In the genomic region with DNA sequence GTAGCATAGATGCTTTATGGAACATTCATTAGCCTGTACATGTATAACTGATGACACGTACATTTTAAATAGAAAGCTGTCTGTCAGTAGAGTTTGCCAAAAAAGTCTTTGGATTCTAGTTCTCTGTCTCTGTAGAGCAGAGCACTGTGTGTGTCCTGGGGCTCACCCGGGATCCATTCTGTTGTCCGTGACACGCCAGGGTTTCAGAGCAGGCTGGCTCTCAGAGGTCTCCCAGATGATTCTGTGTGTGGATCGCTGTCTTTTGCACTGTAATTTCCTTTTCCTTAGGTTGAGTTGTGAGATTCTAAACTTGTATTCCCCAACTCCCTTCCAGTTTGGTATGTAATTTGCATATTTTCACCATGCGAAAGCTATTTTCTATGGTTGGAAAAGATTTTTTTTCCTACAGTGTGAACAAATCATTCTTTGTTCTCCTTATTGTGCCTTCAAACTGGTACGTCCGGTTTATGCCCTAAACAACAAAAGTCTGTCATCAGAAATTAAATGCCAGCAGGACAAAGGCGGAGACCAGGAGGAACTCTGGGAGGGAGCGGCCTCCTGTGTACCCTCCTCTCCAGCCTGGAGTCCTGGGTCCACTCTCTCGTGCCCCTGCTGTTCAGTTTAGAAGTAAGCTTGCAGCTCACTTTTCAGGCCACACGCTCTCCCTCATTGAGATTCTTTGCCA, we compare ENCODE assay signal across 9 mouse cellular contexts. TPM values are rescaled to one million over a fixed set of nuclear protein-coding genes. Genes with fewer than 3 reads are reported as not detected.
DNase-seq lines count a peak whose midpoint lies in the region; ATAC-seq lines count a peak whose summit lies in the region.
"Had no signal": no experiment of that assay in that cellular context is flagged by ENCODE, and none has a peak within 500 bp of the region (broad histone marks: within the 10 kb centered on the region; RNA-seq: fewer than 3 reads in every experiment).

No protein-coding gene starts in this region.

- 65% methylated on average over 12 of the region's 12 CpGs for WGBS in kidney, embryonic 14.5 days
- WGBS in midbrain, embryonic 13.5 days: 40% methylated on average over 12 of the region's 12 CpGs

- H3K9ac ChIP-seq in kidney, embryonic 14.5 days (ENCODE audit: low read depth, low read length): 0 out of 2 replicates have a peak overlapping the region, but pooled peaks have one; percentile 28
- H3K9ac ChIP-seq in midbrain, embryonic 13.5 days (replicated peaks): no peak overlapping the region
- H3K9ac ChIP-seq: heart, embryonic 15.5 days had no signal

- H3K4me1 ChIP-seq in kidney, embryonic 14.5 days (ENCODE audit: control insufficient read depth, insufficient read depth, low read length): no peaks in the 10 kb centered on the region
- H3K4me1 ChIP-seq in midbrain, embryonic 13.5 days (replicated peaks): peaks cover 14% of the 10 kb centered on the region
- H3K4me1 ChIP-seq: heart, embryonic 15.5 days had no signal

- no peaks in the 10 kb centered on the region for H3K36me3 ChIP-seq in kidney, embryonic 14.5 days (ENCODE audit: control insufficient read depth, insufficient read depth, low read length)
- no peaks in the 10 kb centered on the region for H3K36me3 ChIP-seq in midbrain, embryonic 13.5 days
- H3K36me3 ChIP-seq: heart, embryonic 15.5 days had no signal

- ATAC-seq in kidney, embryonic 14.5 days (ENCODE audit: low FRiP score, low TSS enrichment): no peak
- ATAC-seq in midbrain, embryonic 13.5 days: no peak
- no peak for ATAC-seq in monocyte, adult 5-6 weeks (replicated peaks; ENCODE audit: insufficient number of reproducible peaks, low FRiP score, low TSS enrichment, poor library complexity, severe bottlenecking)

- DNase-seq in layer of hippocampus, adult 11-12 months (ENCODE audit: low spot score): peak; percentile 13
- DNase-seq in layer of hippocampus, postnatal 14 days (ENCODE audit: low spot score in 2 of 2): no peak
- peak; percentile 60 for DNase-seq in embryo, embryonic 11 days
- no peak for DNase-seq in testis, postnatal 10 days (ENCODE audit: low spot score)
- DNase-seq in spleen, postnatal 14 days (ENCODE audit: low spot score in 2 of 2): no peak

- H3K27me3 ChIP-seq in kidney, embryonic 14.5 days (ENCODE audit: control insufficient read depth, insufficient read depth, low read length): no peaks in the 10 kb centered on the region
- no peaks in the 10 kb centered on the region for H3K27me3 ChIP-seq in midbrain, embryonic 13.5 days
- H3K27me3 ChIP-seq: heart, embryonic 15.5 days had no signal

- peak overlapping the region; percentile 48; the same call in 1 of the 2 replicates for H3K27ac ChIP-seq in kidney, embryonic 14.5 days (ENCODE audit: low read depth, low read length)
- H3K27ac ChIP-seq in midbrain, embryonic 13.5 days: no peak overlapping the region
- H3K27ac ChIP-seq: heart, embryonic 15.5 days had no signal

- H3K9me3 ChIP-seq in kidney, embryonic 14.5 days (ENCODE audit: control insufficient read depth, low read length): no peaks in the 10 kb centered on the region
- H3K9me3 ChIP-seq in midbrain, embryonic 13.5 days: no peaks in the 10 kb centered on the region
- H3K9me3 ChIP-seq: heart, embryonic 15.5 days had no signal

- no peak overlapping the region for H3K4me3 ChIP-seq in kidney, embryonic 14.5 days (ENCODE audit: low read length)
- no peak overlapping the region for H3K4me3 ChIP-seq in midbrain, embryonic 13.5 days (replicated peaks)
- H3K4me3 ChIP-seq: heart, embryonic 15.5 days had no signal

- H3K4me2 ChIP-seq in kidney, embryonic 14.5 days (replicated peaks; ENCODE audit: low read depth, low read length): no peak overlapping the region
- H3K4me2 ChIP-seq in midbrain, embryonic 13.5 days (replicated peaks): peak overlapping the region; percentile 15; the same call in 1 of the 2 replicates
- H3K4me2 ChIP-seq: heart, embryonic 15.5 days had no signal

RNA-seq across cellular contexts. Expression of a gene that starts 39.4 kb away (rescaled TPM):
- total RNA-seq in layer of hippocampus, postnatal 14 days (2021): 10 to 100 TPM; 53.6 to 56.1 TPM
- 22.7 and 30.6 TPM in 2 replicates for polyA plus RNA-seq in kidney, embryonic 14.5 days (2014; fragmentation: Nextera tagmentation; extraction: Ambion mirVana)
- 28.5 and 34.8 TPM in 2 replicates for polyA plus RNA-seq in midbrain, embryonic 13.5 days (2015; fragmentation: Nextera tagmentation; extraction: Ambion mirVana)
- 19.2 to 32.8 TPM (median 29.5 TPM) in 3 replicates for total RNA-seq in monocyte, adult 5-6 weeks (2017)

Comparison
In these comparisons a context has a peak if more than half of its experiments do, and no peak if none do; other contexts are left out.
1. DNase-seq: peak in layer of hippocampus, adult 11-12 months (single experiment) and embryo, embryonic 11 days (single experiment); none in layer of hippocampus, postnatal 14 days (0 of 2), testis, postnatal 10 days (single experiment) and spleen, postnatal 14 days (0 of 2).